Mouse (Mus musculus) limb, embryonic 14.5 days (tissue): ENCODE results near the gene Arhgap10. TPM values are rescaled to one million over a fixed set of nuclear protein-coding genes. Genes with fewer than 3 reads are reported as not detected.

Source experiments
- ATAC-seq: fragments of 200-750 bp; cut with Nextera tagmentation; 2 replicates; pipeline ENCODE4 v1.8.0; 2017; ENCODE audit warnings: low read depth, moderate number of reproducible peaks, moderate TSS enrichment; ENCODE audit not compliant: low FRiP score
- DNase-seq: peaks from one replicate; pipeline ENCODE4 v3.0.0-alpha.2; 2015; ENCODE audit warnings: low spot score
- H3K27ac ChIP-seq: fragments of 300-500 bp; sonication (generic); replicated peaks from 2 replicates; pipeline ENCODE4 v1.5.1; 2014; ENCODE audit warnings: low read depth, mild to moderate bottlenecking, low read length, moderate library complexity, mixed read lengths
- H3K27me3 ChIP-seq: fragments of 300-500 bp; sonication (generic); 2 replicates; pipeline ENCODE4 v1.6.1; 2014; ENCODE audit warnings: low read length, mixed read lengths; ENCODE audit not compliant: control insufficient read depth, insufficient read depth
- H3K36me3 ChIP-seq: fragments of 300-500 bp; sonication (generic); 2 replicates; pipeline ENCODE4 v1.6.1; 2014; ENCODE audit warnings: mild to moderate bottlenecking, low read length, moderate library complexity, mixed read lengths; ENCODE audit not compliant: control insufficient read depth, insufficient read depth
- H3K4me1 ChIP-seq: fragments of 300-500 bp; sonication (generic); 2 replicates; pipeline ENCODE4 v1.6.1; 2014; ENCODE audit warnings: antibody characterized with exemption, low read length, mixed read lengths; ENCODE audit not compliant: control insufficient read depth, insufficient read depth
- H3K4me2 ChIP-seq: fragments of 300-500 bp; sonication (generic); replicated peaks from 2 replicates; pipeline ENCODE4 v1.6.1; 2014; ENCODE audit warnings: low read depth, mild to moderate bottlenecking, low read length, moderate library complexity; ENCODE audit not compliant: severe bottlenecking
- H3K4me3 ChIP-seq: fragments of 300-500 bp; sonication (generic); replicated peaks from 2 replicates; pipeline ENCODE4 v1.5.1; 2014; ENCODE audit warnings: low read length
- H3K9ac ChIP-seq: fragments of 300-500 bp; sonication (generic); 2 replicates; pipeline ENCODE4 v1.6.1; 2014; ENCODE audit warnings: mild to moderate bottlenecking, low read depth, low read length, moderate library complexity; ENCODE audit not compliant: severe bottlenecking
- H3K9me3 ChIP-seq: fragments of 300-500 bp; sonication (generic); 2 replicates; pipeline ENCODE4 v1.6.1; 2016; ENCODE audit warnings: low read length; ENCODE audit not compliant: control insufficient read depth
- POLR2A ChIP-seq: fragments of 200-500 bp; IDR thresholded peaks from 2 replicates; pipeline ENCODE4 v1.8.0; 2012; ENCODE audit warnings: inconsistent platforms, mild to moderate bottlenecking, moderate library complexity, borderline replicate concordance; ENCODE audit not compliant: insufficient read depth, insufficient read length; ENCODE audit errors: extremely low read depth
- WGBS: fragments of 180-500 bp; shearing (Covaris S2); extraction: QIAGEN DNeasy Blood & Tissue Kit; methylation state at CpG from one replicate; pipeline ENCODE4 v1.1.7; 2014; 5-methylcytosine and 5-hydroxymethylcytosine counted together
- polyA plus RNA-seq, 2 experiments: library from polyadenylated mRNA; depleted of rRNA in 1 of 2; stranded (reverse) in 1 of 2; unstranded in 1 of 2; fragments of >200 nt; fragmentation: Nextera tagmentation in 1 of 2; extraction: Ambion mirVana in 1 of 2; gene quantifications; 2 replicates each; pipeline versions ENCODE4 v1.2.1 to v1.2.3; 2012 to 2014

Arhgap10 gene
- polyA plus RNA-seq, 2 experiments: 25.1 to 29.3 TPM

GRCm38 (mm10) chr8:77436013-77436990 lies 81.5 kb downstream of the Arhgap10 start:
- Histone ChIP-seq H3K4me1 (peaks cover 32% of the 10 kb centered on the region), H3K27ac (no peak overlapping the region), H3K36me3 (peaks cover 3% of the 10 kb centered on the region; the same call in 1 of the 2 replicates), H3K9ac (no peak overlapping the region), H3K4me3 (no peak overlapping the region), H3K9me3 (no peaks in the 10 kb centered on the region), H3K27me3 (no peaks in the 10 kb centered on the region), H3K4me2 (no peak overlapping the region)
- DNase-seq (peak; percentile 15), ATAC-seq (no peak)
- no peak for TF ChIP-seq POLR2A
- 37% methylated on average over 15 of the region's 15 CpGs for WGBS

- ATAC-seq (no peak), DNase-seq (no peak)
- H3K4me3 ChIP-seq: no peak overlapping the region
- TF ChIP-seq POLR2A: no peak
- peaks cover 35% of the 10 kb centered on the region for H3K4me1 ChIP-seq
- H3K9ac ChIP-seq: no peak overlapping the region
- H3K9me3 ChIP-seq: no peaks in the 10 kb centered on the region
- H3K27me3 ChIP-seq: no peaks in the 10 kb centered on the region
- 56% methylated on average over 4 of the region's 4 CpGs for WGBS
- H3K27ac ChIP-seq: no peak overlapping the region
- H3K36me3 ChIP-seq: peaks cover 4% of the 10 kb centered on the region
- no peak overlapping the region for H3K4me2 ChIP-seq
Measured at GRCm38 (mm10) chr8:77433221-77433620, 84.5 kb downstream of the Arhgap10 start.

- no peak overlapping the region for H3K4me2 ChIP-seq
- 49% methylated on average over 10 of the region's 10 CpGs for WGBS
- no peaks in the 10 kb centered on the region for H3K27me3 ChIP-seq
- no peak for TF ChIP-seq POLR2A
- peaks cover 4% of the 10 kb centered on the region for H3K36me3 ChIP-seq
- ATAC-seq: no peak
- H3K27ac ChIP-seq: no peak overlapping the region
- H3K4me1 ChIP-seq: peaks cover 30% of the 10 kb centered on the region
- no peak for DNase-seq
- no peaks in the 10 kb centered on the region for H3K9me3 ChIP-seq
- H3K4me3 ChIP-seq: no peak overlapping the region
- no peak overlapping the region; the same call in 1 of the 2 replicates for H3K9ac ChIP-seq
Measured at GRCm38 (mm10) chr8:77432726-77433125, 85.0 kb downstream of the Arhgap10 start.

GRCm38 (mm10) chr8:77428420-77428819 lies 89.3 kb downstream of the Arhgap10 start:
- no peaks in the 10 kb centered on the region for H3K27me3 ChIP-seq
- H3K9ac ChIP-seq: no peak overlapping the region
- no peak overlapping the region for H3K4me3 ChIP-seq
- peaks cover 12% of the 10 kb centered on the region for H3K36me3 ChIP-seq
- DNase-seq (peak; percentile 39), ATAC-seq (no peak)
- peaks cover 17% of the 10 kb centered on the region for H3K4me1 ChIP-seq
- no peaks in the 10 kb centered on the region for H3K9me3 ChIP-seq
- TF ChIP-seq POLR2A: no peak
- H3K27ac ChIP-seq: no peak overlapping the region
- 50% methylated on average over 4 of the region's 4 CpGs for WGBS
- no peak overlapping the region for H3K4me2 ChIP-seq

GRCm38 (mm10) chr8:77428015-77428414 lies 89.7 kb downstream of the Arhgap10 start:
- 48% methylated on average over 6 of the region's 6 CpGs for WGBS
- no peak overlapping the region for H3K4me3 ChIP-seq
- H3K4me1 ChIP-seq: peaks cover 14% of the 10 kb centered on the region; the same call in 1 of the 2 replicates
- DNase-seq (no peak), ATAC-seq (no peak)
- H3K9ac ChIP-seq: no peak overlapping the region
- no peak overlapping the region for H3K27ac ChIP-seq
- H3K27me3 ChIP-seq: no peaks in the 10 kb centered on the region
- H3K4me2 ChIP-seq: no peak overlapping the region
- TF ChIP-seq POLR2A: no peak
- peaks cover 12% of the 10 kb centered on the region for H3K36me3 ChIP-seq
- no peaks in the 10 kb centered on the region for H3K9me3 ChIP-seq
